Mouse (Mus musculus) cerebellum, adult 9-11 months (tissue): ENCODE results near the gene Nptxr.

Source experiments
- DNase-seq: peaks from one replicate; pipeline ENCODE4 v3.0.0; 2022

Gene Nptxr

DNA sequence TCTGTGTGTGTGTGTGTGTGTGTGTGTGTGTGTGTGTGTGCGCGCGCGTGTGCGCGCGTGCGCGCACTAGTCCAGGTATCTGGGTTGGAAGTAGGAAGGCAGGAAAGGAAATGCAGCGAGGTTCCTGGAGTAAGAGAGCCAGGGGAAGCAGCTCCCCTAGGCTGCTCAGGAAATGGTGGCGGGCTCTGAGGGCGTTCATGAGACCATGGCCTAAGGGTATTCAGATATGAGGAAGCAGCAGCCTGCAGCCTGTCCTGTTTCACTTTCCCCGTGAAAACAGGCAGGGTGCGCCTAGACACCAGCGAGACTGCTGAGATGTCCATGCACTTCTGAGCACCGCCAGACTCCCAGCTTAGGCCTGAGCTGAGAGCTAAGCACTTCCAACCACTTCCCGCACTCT lies 52.8 kb downstream of the Nptxr start:
- DNase-seq, result no peak

DNA sequence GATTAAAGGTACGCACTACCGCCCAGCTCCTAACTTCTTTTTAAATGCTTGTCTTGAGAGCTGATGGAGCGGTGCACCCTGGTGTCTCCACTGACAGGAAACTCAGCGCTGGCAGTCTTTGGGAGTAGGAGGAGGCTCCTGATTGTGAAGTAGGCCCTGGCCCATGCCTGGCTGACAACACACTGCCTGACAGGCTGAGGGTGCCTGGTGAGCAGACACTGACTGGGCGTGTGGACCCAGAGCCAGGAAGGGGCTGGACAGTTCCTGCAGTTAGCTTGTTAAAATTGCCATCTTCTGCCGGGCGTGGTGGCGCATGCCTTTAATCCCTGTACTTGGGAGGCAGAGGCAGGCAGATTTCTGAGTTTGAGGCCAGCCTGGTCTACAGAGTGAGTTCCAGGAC lies 54.3 kb downstream of the Nptxr start:
- no peak for DNase-seq

DNA sequence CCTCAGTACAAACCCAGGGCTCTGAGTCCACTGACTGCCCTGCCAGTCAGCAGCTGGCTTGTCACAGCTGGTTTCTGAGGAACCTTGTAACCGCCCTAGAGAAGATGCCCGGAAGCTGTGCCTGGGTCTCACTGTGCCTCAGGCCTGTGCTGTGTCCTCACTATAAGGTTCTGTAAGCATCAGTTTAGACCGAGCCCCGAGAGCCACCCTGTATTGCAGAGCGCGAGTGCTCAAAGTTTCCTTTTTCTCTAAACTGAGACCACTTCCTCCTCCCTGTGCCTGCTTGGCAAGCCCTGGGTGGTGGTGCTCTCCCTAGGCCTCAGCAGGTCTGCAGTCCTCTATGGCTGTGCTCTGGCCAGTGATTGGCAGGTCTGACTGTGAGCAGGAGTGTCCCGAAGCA lies 55.4 kb downstream of the Nptxr start:
- DNase-seq, result no peak

DNA sequence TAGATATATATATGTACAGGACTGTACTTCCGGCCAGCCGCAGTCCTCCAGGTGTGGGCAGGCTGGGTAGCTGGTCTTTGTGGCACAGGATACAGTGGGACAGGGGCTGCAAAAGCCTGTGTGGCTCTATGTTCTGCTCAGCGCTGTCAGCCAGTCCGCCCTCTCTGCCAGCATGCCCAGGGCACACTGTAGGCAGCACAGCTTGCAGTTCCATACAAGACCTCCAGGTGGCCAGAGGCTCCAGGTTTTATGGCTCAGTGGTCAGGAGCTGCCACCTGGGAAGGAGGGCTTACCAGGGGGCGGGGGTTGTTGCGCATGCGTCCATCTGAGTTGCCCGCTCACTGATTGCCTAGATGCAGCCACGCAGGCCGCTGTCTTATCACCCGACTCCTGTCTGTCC lies 56.6 kb downstream of the Nptxr start:
- DNase-seq, result peak; percentile 40

DNA sequence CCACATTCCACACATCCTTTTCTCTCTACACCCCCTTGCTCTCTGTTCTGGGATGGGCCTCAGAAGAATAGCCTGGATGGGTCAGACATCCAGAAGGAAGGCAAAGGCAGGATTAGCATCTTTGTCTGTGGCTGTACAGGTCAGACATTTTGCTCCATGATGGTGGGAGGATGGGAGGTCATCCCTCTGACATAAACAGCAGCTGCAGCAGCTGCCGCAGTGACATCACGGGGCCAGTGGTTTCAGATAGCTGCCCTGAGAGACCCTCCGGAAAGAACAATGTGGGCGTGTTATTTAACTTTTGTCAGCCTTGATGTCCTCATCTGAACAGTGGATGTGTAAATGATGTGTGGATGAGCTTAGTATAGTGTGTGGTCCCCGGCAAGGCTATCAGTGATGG lies 58.7 kb downstream of the Nptxr start:
- no peak for DNase-seq

DNA sequence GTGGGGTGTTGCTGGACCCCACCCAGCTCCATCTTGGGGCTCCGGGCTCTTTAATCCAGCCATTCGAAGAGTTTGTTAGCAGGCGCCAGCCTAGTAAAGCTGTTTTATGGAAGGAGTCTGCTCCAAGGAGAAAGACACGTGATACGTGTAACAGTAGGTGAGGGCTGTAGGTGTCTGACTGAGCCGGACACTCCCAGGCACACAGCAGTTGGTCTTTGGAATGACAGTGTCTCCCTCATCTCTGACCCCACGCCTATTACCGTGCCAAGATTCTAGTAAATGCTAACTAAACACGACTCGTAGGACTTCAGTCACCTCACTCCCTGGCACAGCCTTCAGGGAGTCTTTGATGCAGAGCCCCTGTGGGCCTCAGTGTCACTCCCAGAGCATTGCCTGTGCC lies 59.3 kb downstream of the Nptxr start:
- DNase-seq, result no peak

DNA sequence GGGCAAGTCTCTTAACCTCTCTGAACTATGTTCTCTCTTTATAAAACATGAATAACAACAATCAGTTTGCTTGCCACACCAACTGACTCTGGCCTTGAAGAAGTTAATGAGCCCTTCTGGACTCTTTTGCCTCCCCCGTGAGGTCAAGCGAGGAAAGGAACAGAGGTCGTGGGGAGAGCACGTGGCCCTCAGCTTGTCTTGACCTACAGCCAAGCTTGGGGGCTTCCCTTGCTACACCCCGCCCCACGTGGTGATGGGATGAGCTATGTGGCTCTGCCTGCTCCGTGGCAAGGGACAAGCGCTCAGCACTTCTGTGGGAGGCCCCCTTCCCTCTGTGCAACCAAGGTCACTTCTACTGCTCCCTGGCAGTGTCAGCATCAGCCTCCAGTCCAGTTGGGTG lies 59.8 kb downstream of the Nptxr start:
- DNase-seq, result no peak

DNA sequence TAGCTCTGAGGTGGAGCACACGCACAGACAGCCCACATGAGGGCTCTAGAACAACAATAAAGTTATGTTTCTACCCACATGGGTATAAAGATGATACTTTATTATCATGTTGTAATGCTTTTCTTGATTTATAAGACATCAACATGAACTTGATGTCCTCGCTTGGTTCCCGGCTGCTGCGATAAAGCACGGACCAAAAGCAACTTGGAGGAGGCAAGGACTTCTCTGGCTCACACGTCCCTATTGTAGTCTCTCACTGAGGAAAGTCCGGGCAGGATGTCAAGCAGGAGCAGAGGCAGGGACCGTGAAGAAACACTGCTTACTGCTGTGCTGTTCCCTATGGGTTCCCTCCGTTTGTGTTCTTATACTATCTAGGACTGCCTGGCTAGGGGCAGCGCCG lies 60.6 kb downstream of the Nptxr start:
- no peak for DNase-seq

DNA sequence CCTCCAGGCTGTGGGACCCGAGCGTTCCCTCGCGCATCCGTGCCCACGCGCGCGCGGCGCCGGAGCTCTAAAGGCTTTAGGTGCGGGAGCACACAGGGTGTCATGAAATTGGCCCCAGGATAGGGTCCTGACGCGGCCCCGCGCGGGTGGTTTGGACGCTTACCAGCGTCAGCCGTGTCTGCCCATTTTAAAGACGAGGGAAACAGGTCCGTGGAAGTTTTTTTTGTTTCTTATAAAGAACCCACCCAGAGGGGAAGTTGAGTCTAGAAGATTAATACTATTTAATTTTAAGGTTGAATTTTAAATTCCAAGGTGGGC lies 61.9 kb downstream of the Nptxr start:
- DNase-seq, result no peak

DNA sequence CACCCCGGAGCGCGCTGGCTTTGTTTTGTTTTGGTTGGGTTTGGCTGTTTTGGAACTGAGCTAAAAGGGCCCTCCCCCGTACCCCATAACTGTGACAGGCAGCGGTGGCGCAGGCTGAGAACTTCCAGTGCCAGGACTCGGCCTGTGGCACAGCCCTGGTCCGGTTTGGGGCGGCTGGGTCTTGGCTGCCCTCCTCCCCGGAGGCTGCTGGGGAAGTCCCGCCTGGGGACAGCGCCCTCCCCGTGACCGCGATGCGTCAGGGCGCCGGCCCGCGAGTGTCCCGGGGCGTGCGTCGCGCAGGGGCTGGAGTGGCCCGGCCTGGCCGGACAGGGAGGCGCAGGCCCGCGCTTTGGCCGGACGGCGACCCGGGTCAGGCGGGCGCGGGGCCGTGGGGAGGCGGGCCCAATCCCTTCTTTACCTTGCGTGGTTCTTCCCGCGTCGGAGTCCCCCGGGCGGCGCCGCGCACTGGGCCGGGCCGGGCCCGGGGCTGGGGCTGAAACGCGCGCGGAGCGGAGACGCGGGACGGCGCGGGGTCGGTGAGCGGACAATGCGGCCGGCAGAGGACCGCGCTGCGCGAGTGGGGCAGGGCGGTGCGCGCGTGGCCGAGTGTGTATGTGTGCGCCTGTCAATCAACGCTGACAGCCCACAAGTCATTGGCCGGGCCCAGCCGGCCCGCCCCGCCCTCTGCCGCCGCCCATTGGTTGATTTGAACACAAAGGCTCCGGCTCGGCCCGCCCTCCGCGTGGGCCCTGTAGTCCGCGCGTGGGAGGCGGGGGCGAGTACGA lies 62.5 kb downstream of the Nptxr start, which contains the start of gene Sun2:
TSS of gene Sun2 (minus strand) at position 616 of the 785 bp plus-strand sequence.
- DNase-seq, result peak; percentile 95

DNA sequence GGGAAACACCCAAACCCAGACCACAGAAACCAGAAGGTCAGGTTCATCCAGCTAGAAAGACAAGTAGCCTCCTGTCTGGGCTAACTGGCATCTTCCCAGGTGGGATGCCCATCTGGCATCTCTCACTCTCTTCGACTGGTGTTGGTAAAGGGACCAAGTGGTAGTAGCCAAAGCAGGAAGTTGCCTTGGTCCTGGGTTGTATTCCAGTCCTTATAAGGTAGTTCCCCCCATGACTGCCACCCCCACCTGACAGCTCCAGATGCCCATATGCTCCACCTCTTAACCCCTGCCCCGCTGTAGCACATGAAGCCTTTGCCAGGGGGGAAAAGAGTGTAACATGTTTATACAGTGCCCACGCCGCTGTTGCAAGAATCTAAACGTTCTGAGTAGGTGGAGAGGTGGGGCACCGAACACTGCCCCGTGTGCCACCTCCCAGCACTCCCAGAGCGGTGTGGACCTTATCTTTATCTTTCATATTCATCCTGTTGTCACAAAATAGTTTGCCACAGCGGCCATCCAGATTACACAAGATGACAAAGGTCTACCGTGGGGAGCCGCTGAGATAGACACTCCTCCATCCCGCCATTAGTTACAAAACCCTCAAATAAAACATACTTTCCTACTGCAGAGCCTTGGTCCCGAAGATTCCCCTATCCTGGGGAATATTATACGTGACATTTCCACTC lies 63.2 kb downstream of the Nptxr start:
- peak; percentile 67 for DNase-seq

DNA sequence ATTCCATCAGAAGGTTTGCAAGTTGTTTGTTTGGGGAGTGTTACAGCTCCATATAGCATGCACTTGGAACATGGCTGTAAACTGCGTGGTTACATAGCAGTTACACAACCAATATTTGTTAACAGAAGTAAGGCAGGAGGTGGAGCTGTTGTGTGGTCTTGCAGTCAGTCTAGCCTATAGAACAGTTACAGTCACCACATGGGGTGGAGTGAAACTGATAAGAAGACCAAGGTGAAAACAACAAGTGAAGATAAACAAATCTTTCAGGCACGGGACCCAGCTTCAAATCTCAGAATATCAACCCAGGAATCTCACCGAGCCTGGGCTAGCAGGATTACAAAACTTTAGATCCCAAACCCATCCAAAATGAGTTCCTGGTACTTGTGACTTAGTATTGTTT lies 63.8 kb downstream of the Nptxr start:
- no peak for DNase-seq
